Mouse (Mus musculus) heart, postnatal 14 days (tissue): ENCODE measurements around the gene Hhat. TPM values are rescaled to one million over a fixed set of nuclear protein-coding genes. Genes with fewer than 3 reads are reported as not detected.

Experiments used
- DNase-seq, 2 experiments: peaks; one replicate each; pipeline ENCODE4 v3.0.0; 2021 to 2022
- intact Hi-C: fragments of 180-260 bp; cut with DNase I; formaldehyde crosslinking; loops from one replicate; pipeline ENCODE4 v1.15.1; 2025
- total RNA-seq, 2 experiments: library from RNA; stranded (reverse); gene quantifications; 2 replicates each; pipeline ENCODE4 v1.2.3; 2021

The Hhat gene
- total RNA-seq, 2 experiments from 2014 or later, result 3.3 to 3.7 TPM

DNA sequence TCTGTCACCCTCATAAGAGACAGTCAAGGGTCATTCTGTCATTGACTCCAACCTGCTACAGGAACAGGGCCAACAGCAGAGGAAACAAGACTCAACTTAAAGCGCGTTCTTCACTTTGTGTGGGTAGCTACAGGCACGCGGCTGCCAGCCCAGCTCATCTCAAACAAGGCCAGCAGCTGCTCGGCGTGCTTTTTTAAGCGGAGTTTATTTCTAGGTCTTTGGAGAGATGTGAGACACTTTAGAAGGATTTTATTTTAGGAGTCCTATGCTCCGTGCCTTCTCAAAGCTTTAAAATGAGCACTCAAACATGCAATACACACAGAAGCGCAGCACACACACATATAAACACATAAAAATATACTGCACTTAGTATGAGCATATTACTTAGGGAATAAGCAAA, 183.6 kb downstream of the Hhat start:
- intact Hi-C loops, result no loop called here
- no peak for DNase-seq

DNA sequence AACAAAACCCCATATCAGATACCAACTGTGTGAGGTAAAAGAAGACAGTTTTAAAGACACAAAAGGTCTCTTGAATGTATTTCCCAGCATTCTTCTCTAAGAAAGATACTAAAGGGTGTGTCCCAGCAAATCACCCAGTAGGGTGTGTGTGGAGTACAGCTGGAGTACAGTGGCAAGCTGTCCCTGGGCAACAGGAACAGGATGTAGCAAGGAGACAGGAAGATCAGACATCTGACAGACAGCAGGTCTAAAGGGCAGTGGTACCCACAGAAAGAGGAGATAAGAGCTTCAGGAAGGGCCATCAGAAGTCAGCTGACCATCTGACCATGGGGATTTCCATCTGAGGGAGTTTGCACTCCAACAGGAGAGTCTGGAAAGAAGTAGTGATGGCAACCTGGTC, 185.7 kb downstream of the Hhat start:
- intact Hi-C loops, result no loop called here

DNA sequence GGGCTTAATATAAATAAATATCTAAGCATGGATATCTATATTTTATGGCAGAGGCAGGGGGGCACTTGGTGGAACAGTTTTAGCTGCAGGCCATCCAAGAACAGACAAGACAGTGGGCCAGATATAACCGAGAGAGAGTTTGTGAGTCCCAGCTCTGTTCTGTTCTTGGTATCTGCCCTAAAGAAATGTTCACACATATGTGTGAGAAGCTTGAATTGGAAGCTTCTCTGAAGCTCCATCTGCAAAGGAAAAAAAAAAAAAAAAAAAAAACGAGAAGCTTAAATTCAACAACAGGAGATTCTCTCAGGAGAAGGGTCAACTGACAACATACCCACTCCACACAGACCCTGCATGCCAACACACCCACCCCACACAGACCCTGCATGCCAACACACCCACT, 188.1 kb downstream of the Hhat start:
- intact Hi-C loops, result no loop called here
- no peak for DNase-seq

More for the DNA sequence above, 185.7 kb downstream of the Hhat start:
- no peak for DNase-seq

DNA sequence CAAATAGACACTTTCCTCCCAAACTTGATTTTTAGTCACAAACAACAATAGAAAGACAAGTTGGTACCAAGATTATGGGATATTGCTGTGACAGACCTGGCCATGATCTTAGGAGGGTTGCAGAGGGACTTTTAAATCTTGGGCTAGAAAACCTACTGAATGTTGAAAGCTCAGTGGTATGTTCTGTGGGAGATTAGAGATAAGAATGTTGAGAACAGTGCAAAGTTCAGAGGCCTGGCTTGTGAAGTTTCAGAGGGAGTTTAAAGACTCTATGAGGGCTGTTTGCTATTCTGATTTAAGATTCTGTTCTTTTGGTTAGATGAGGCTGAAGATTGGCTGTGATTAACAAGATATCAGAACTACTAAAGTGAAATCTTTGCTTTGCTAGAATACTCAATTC, 206.3 kb downstream of the Hhat start:
- no peak for DNase-seq
- intact Hi-C loops, result no loop called here

DNA sequence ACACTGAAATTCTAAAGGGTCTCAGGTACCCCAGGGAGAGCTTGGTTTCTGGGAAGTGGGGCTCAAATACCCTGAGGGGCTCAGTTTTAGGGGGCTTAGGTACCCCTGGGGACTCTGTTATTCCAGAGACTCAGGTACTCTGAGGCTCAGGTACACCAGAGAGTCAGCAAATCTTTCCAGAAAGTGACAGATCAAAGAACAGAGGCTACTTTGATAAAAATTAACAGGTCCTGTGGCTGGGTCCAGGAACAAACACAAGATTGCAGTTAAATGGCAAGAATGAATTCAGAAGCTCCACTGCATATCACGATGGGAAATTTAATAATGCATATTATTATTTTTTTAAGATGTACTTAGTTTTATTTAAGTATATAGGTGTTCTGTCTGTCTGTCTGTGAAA, 211.7 kb downstream of the Hhat start:
- DNase-seq, result no peak
- intact Hi-C loops, result no loop called here

DNA sequence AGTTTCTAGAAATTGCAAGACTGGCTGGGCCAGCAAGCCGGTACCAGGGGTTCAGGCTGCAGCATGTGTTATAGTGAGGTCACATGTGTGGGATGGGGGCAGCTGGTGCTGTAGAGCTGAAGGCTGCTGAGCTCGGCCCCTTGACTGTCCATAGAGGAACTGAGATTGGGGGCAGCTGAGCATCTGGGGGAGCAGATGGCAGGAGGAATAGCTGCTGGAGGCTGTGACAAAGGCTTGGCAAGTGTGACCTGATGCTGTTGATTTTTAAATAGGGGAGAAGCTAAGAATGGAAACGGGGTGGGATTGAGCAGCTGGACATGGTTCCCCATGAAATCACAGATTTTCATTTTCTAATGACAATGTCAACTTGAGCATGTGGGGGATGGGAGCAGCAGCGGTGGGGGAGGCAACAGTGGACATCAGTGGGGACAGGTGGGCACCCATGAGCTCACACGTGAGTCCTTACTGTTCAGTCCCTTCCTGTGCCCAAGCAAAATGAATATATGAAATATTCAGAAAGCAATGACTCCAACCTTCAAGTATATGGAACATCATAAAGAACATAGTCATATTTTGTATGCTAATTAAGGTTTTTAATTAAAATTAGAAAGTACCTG, 212.9 kb downstream of the Hhat start:
- intact Hi-C loops, result no loop called here
- no peak for DNase-seq

DNA sequence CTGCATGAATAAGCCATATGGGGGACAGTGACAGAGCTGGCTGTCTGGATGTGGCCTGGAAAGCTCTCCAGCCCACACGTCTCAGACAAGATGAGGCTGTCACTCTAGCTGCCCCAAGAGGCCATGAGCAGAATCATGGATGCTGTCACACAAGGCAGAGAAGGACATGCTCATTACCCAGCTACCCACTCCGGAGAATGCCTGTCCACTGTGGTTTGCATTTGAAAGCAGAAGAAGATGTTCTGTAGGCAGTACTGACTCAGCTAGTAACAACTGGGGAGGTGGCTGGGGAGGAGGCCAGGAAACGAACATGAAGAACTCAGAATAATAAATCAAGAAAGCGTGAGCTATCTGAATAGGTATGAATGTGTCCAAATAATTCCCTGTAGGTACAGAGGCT, 215.5 kb downstream of the Hhat start:
- intact Hi-C loops, result no loop called here
- no peak for DNase-seq

DNA sequence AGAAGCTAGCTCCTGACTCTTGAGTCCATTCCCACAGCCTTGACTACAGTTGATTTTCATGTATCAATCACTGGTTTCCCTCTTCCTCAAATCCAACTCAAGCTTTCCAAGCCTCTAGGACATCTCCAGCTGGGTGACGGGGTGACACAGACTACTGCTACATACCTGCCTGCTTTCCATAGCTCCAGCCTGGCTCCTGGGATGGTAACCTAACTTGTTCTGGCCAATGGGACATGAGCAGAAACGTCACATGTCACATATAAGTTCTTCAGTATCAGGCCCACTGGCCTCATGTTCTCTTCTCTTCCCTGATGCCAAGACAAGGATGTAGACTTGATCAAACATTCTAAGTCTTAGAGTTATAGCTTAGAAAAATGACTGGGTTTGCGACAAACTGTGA, 220.5 kb downstream of the Hhat start:
- intact Hi-C loops, result no loop called here
- DNase-seq, result no peak

DNA sequence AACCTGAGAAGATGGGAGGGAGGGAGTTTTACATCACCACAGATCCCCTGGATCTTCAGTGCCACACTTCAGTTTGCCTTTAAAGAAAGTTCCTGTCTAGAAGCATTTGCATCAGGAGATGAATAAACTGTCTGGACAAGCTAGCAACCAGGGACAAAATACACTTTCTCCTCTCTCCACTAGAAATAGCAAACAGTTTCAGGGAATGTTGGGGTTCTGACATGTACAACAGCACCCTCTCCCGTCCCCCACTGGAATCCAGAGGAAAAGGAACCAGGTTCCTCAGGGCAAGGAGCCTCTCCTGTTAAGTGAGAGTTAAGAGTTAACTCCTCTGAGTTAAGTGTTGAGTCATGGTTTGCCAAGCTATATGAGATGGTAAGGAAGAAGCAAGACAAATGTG, 224.2 kb downstream of the Hhat start:
- intact Hi-C loops, result loop anchor here (2.0 kb wide), 1 partner anchor 356 kb away; the partner anchor contains the start of gene Kcnh1
- DNase-seq, result no peak

DNA sequence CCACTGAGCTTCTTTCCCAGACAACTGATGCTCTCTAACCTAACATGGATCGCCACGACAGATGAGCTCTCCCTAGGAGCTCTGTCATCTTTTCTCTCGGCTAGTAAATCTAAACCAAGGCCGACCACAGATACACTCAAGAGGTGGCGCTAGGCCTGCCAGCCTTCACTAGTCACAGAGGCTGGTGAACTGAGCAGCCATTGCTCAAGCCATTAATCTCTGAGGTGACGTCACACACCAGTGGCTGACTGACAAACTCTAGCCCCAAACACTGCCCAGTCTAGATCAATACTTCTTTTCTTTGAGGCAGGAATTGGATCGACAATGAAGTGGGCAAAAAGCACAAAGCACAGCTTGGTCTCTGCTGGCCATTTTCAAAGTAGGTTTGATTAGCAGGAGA, 226.1 kb downstream of the Hhat start:
- DNase-seq, result no peak
- intact Hi-C loops, result no loop called here

DNA sequence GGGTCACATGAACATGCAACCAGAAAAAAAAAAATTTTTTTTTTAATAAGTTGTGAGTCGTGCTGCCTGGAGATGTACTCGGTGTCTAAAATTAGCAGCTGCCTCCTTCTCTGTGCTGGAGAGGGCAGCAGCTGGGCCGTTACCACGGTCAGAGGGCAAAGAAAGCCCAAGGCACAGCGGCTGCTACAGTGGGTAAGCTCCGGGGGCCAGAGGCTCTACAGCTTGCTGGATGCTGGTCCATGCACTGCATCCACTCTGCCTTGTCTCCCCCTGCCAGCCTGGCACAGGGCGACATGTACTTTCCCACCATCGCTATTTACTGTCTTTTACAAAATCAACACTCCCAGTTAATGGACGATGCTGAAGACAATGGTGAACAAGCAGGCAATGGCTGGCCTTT, 226.9 kb downstream of the Hhat start:
- intact Hi-C loops, result no loop called here
- DNase-seq, result no peak

DNA sequence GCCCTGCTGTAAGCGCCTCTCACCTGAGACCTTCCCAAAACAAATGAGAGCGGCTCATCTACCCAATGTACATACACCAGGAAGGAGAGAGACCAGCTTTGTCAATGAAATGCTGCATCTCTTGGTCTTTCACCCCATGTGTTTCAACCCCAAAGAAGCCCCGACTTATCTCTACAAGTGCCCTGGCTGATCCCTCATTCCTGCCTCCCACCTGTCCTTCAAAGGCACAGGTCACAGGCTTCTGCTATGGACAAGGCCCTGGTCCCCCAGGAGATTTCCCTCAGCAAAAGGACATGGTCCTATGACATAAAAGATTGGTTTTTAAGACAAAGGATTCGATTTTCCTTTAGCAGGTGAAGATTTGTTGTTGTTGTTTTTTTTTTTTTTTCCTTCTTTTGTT, 227.3 kb downstream of the Hhat start:
- DNase-seq, result no peak
- intact Hi-C loops, result no loop called here

DNA sequence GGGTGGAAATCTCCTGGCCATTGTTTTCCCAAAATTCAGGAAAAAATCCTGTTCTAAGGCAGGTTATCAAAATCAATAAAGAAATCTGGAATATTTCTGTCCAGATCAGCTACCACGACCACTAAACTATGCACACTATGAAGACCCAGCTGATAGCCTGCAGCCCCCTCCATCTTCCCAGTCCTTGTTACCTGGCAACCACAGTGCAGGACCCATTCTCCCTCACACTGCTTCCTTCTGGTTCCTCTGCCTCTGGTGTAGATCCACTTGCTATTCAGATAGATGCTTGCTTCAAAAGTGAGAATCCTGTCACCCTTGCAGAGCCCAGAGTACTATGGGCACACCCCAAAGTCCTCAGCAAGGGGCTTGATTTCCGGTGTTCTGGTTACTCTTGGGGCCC, 228.9 kb downstream of the Hhat start:
- DNase-seq, result no peak
- intact Hi-C loops, result no loop called here

DNA sequence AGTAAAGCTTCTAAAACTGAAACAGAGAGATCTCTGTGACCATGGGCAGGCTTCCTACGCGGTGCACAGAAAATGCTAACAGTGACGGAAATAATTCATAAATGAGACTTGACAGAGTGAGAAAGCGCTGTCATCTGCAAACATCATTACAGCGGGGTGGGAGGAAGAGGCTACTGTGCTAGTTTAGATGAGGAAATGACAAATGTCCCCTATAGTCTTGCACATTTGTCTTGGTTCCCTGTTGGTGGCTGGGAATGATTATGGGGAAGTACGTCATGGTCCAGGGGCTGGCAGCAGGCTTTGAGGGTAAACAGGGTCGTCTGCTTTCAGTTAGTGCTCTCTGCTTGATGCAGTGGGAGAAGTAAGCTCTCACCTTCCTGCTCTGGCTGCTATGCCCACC, 233.9 kb downstream of the Hhat start:
- intact Hi-C loops, result no loop called here
- DNase-seq, result no peak

DNA sequence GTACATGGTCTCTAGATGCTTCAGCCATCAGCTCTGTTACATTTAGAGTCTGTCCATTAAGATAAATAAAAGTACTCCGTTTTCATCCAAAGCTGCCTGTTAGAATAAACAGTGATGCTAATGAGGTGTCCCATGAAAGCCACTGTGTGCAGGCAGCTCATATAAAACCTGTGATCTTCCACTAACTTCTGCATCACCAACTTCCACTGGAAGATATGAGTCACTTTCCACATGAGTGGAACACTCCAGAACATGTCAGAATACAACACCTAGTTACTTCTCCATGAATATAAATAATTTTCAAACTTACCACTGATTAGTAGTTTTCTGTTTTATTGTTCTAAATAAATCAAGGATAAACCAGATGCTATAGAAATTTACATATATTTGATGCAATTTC, 234.6 kb downstream of the Hhat start:
- DNase-seq, result no peak
- intact Hi-C loops, result no loop called here

DNA sequence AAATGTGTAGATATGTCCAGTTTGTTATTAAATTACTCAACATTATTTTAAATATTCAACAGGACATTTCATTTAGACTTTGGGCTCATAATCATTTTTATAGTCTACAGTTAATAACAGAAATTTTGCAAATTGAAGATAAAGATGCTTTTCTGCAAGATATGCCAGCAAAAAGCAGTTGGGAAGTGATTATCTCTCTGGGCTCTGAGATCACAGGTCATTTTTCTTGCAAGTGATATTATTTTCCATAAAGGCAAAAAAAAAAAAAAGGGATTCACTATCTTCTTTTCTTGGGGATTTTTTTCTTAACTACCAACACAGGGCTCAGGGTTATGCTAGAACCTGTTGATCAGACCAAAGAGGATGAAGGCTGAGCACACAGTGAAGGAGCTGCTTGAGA, 238.0 kb downstream of the Hhat start:
- DNase-seq, result no peak
- intact Hi-C loops, result no loop called here

DNA sequence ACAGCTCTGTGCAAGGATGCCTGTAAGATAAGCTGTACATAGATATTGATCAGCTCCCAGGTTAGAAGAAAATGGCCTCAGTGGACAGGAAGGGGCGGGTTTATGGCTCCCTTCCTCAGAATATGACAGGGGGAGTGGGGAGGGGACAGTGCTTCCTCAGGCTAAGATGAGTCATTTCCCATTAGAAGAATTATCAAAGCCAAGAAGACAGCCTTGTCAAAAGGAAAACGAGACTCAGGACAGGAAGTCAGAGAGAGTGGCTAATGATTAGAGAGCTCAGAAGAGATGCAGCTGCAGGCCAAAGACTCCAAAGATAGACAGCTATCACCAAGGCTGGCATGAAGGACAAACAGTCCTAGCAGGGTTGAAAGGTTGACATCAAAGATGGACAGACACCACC, 238.8 kb downstream of the Hhat start:
- DNase-seq, result no peak
- intact Hi-C loops, result no loop called here

DNA sequence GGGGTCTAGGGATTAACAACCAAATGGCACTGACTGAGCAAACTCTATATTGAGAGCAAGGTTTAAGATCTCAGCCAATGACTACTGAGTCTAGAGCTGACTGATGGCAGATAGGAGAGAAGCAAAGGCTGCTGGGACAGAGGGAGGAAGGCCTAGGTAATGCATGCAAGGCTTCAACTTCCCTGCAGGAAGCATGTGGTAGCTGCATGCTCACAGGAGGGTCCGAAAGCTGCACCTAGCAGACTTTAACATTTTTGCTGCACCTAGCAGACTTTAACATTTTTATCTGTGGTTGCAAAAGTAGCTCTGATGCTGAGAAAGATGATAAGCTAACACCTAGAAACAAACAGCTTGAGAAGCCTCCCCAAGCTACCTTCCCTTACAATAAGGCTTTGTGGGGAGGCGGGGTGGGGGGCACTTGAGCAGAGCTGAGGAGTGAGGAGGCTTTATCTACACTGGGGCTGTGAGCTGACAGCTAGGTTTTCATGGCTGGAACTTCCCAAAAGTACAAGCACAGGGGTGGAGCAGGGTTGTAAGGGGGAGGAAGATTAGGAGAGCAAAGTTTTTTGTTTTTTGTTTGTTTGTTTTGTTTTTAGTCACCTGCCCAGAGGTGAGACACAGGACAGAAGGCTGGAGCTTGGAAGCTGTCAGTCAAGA, 239.4 kb downstream of the Hhat start:
- intact Hi-C loops, result no loop called here
- no peak for DNase-seq

DNA sequence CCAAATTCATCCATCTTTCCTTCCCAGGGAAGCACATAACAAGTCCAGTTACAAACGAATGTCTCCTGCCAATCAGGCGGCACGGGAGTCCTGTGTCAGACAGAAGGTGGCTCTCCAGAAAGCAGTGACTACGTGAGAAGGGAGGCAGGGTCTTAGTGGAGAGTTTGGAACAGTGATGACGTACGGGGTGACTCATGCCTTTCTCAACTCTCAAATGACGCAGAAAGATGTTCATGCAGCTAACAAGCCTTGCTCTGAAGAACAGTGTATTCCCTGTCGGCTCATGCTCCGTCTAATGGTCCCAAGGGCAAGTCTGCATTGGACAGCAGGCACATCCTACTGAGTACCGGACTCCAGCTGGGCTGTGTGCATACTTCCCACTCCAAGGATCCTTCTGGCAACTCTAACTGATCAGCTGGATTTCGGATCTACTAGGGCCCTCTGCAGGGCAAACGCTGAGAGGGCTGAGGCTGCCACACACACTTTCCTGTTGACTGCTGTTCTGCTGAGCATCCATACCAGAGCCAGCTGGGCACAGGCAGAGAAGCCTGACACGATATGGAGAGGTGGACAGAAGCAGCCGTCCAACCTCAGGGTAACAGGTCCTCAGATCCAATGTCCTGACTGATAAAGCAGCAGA, 245.2 kb downstream of the Hhat start:
- intact Hi-C loops, result no loop called here
- peak in 1 of 2 experiments; percentile 9 for DNase-seq

DNA sequence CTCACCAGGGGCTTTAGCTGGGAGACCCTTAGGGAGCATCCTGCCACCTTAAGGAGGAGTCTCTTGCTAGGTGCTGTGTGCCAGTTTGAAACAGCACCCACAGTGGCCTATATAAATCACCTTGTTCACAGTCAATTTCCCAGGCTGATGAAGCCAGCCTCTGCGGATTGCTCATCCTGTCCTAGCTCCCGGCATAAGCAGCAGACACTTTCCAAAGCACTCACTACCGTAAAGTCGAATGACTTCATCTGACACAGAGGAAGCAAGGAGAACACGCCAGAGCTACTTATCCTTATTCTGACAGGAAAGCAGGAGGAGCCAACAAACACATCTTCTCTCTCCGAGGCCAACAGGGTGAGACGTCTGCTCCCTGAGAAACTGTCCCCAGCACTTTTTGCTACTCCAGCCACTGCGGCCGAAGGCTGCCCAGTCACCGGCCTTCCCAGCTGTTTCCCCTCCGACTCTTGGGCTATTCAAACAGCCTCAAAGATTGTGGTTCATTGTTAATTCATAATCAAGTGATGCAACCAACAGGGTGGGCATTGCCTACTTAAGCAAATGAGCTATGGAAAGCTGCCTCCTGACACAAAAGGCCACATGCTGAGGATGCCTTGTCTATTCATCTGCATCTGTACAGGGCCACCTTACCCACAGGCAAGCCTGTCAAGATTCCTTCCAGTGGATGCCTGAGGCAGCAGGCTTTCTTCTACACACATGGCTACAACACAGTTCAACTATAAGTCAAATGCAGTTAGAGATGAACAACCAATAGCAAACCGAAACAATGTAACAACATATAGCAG, 248.4 kb downstream of the Hhat start:
- DNase-seq, result no peak
- intact Hi-C loops, result no loop called here

DNA sequence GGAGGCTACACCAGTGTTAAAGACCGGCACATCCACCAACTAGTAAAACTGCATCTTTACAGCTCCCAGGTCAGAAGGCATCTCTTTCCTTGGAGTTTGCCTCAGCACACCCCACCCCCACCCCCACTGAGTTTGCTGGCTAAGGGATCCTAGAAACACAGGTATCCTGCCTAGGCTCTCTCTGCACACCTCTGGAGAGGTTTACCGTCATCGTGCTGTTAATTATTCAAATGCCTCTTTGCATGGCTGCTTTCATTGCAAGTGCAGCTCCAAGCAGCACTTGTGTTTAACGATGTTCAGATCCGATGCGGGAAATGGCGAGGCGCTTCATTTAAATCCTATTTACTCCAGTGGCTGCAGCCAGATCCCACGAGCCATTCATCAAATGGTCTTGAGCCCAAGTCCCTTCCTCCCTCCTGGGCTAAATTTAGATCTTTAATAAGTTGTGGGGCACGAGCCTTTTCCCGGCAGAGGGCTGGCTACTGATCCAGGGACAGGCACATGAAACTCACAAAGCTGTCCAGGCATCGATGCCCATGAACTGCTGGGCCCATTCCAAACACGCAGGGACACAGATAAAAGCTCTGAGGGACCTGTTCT, 250.1 kb downstream of the Hhat start:
- intact Hi-C loops, result no loop called here
- peak; percentile 22 to 30 for DNase-seq
